Mouse (Mus musculus) lung, embryonic 16.5 days (tissue): ENCODE measurements at regions not wholly inside any gene's neighbourhood (a gene's known extent, or its start where the extent isn't known, plus 50 kb on each side); places are given as distances from the start of the nearest gene placed in this dataset.
A peak's percentile ranks its signal among the peaks of the same experiment; 100 is the strongest.
"Not testable (repeated sequence)": the region's sequence is repeated elsewhere in the genome, so short reads cannot be mapped to it uniquely, and the experiment has no call there.

ENCODE experiments used
- ATAC-seq: fragments of 200-750 bp; cut with Nextera tagmentation; 2 replicates; pipeline ENCODE4 v1.8.0; 2017; ENCODE audit warnings: low read depth, mild to moderate bottlenecking, moderate library complexity
- H3K27ac ChIP-seq: fragments of 300-500 bp; sonication (generic); 2 replicates; pipeline ENCODE4 v1.5.1; 2014; ENCODE audit warnings: mild to moderate bottlenecking, control low read depth, low read length
- H3K27me3 ChIP-seq: fragments of 300-500 bp; sonication (generic); 2 replicates; pipeline ENCODE4 v1.6.1; 2014; ENCODE audit warnings: low read depth, low read length, mixed read lengths; ENCODE audit not compliant: control insufficient read depth, insufficient read depth
- H3K36me3 ChIP-seq: fragments of 300-500 bp; sonication (generic); 2 replicates; pipeline ENCODE4 v1.6.1; 2014; ENCODE audit warnings: low read length; ENCODE audit not compliant: control insufficient read depth, insufficient read depth
- H3K4me1 ChIP-seq: fragments of 300-500 bp; sonication (generic); replicated peaks from 2 replicates; pipeline ENCODE4 v1.6.1; 2014; ENCODE audit warnings: low read length, mixed read lengths; ENCODE audit not compliant: control insufficient read depth, insufficient read depth
- H3K4me2 ChIP-seq: fragments of 300-500 bp; sonication (generic); 2 replicates; pipeline ENCODE4 v1.6.1; 2014; ENCODE audit warnings: low read depth, low read length, control low read depth
- H3K4me3 ChIP-seq: fragments of 300-500 bp; sonication (generic); 2 replicates; pipeline ENCODE4 v1.5.1; 2014; ENCODE audit warnings: mild to moderate bottlenecking, low read length, control low read depth
- H3K9ac ChIP-seq: fragments of 300-500 bp; sonication (generic); 2 replicates; pipeline ENCODE4 v1.6.1; 2014; ENCODE audit warnings: low read length, control low read depth
- H3K9me3 ChIP-seq: fragments of 300-500 bp; sonication (generic); 2 replicates; pipeline ENCODE4 v1.6.1; 2016; ENCODE audit warnings: low read length; ENCODE audit not compliant: control insufficient read depth
- WGBS: fragments of 180-500 bp; shearing (Covaris S2); extraction: QIAGEN DNeasy Blood & Tissue Kit; methylation state at CpG from one replicate; pipeline ENCODE4 v1.1.7; 2014; 5-methylcytosine and 5-hydroxymethylcytosine counted together

DNA sequence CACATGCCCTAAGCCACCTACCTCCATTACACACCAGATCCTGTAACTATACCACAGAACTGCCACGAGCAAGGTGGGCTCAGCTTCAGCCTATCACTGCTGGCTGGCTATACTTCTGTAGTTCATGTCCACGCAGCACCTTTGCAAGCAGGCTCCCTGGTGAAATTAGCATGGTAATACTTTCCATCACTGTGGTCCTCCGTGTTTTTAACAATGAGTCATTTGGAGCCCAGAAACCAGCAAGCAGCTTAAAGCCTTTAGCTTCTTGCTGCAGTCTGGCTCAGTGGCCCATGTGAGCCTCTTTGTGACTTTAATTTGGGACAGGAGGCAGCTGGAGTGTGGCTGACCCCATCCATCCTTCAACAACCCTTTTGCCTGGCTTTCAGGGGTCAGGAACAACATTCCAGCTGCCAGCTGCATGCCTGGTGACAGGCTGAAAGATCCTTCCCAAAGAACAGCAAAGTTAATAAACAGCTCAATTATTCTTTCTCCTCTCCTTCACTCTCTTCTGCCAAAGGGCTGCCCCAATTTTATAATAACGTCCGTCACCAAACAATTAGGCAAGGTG, 122.1 kb upstream of the Intu start:
- peaks cover 7% of the 10 kb centered on the region for H3K4me1 ChIP-seq
- no peak overlapping the region for H3K27ac ChIP-seq
- H3K9ac ChIP-seq: no peak overlapping the region
- H3K9me3 ChIP-seq: no peaks in the 10 kb centered on the region
- no peaks in the 10 kb centered on the region for H3K27me3 ChIP-seq
- H3K4me3 ChIP-seq: no peak overlapping the region
- H3K4me2 ChIP-seq: no peak overlapping the region
- 35% methylated on average over 5 of the region's 5 CpGs for WGBS
- H3K36me3 ChIP-seq: no peaks in the 10 kb centered on the region
- ATAC-seq: peak; percentile 88

DNA sequence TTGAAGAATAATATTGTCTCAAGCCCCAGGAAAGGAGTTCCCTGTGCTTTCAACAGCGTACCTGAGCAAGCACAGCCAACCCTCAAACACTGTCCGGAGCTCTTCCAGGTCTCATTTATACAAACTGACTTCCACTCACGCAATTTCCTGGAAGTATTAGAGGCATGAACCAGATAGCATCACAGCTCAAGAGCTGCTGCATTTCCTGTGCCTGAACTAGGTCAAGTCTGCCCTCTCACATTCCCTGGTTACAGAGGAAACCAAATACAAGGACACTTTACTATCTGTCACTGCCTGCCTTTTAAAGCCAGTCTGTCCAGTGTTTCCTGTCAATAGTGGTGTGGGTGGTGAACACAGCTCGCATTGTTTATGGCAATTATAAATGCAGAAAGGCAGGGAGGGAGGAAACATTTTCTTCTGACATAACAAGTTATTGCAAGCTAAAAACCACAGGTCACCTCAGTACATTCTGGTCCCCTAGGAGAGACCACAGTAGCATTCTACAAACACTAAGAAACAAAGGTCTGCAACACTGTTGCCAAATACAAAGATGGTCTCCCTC, 120.3 kb upstream of the Intu start:
- no peaks in the 10 kb centered on the region for H3K27me3 ChIP-seq
- WGBS: 43% methylated on average over 4 of the region's 4 CpGs
- no peaks in the 10 kb centered on the region for H3K36me3 ChIP-seq
- no peaks in the 10 kb centered on the region for H3K9me3 ChIP-seq
- no peak overlapping the region for H3K27ac ChIP-seq
- H3K9ac ChIP-seq: no peak overlapping the region
- no peak overlapping the region for H3K4me2 ChIP-seq
- H3K4me3 ChIP-seq: no peak overlapping the region
- peaks cover 7% of the 10 kb centered on the region for H3K4me1 ChIP-seq
- ATAC-seq: no peak

DNA sequence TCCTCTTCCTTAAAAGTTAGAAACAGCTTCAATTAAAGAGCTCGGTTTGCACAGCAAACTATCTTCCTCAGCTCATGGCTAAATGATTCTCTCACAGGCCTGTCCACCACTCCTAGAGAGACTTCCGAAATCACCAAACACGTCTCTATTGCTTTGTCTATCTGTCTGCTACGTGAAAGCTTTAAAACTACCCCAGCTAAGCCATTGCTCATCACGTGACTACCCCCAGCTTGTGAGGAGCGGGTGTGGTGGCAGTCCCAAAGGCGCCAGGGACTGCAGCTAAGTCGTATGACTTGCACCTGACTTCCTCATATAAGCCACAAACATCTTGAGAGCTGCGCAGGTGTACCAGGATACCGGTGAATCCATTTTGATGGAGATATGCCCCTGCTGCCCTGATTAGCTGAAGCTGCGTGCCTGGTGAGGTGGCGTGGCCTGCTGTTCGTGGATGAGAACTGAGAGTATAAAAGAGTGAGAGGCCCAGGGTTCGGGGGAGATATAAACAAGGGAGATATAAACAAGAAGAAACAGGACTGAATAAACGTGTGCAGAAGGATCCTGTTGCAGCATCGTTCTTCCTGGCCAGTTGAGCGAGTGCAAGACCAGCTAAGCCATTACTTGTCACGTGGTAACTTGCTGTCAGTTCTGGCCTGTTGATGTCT, 105.8 kb upstream of the Intu start:
- H3K9ac ChIP-seq, H3K4me1 ChIP-seq, H3K4me2 ChIP-seq, H3K9me3 ChIP-seq, H3K36me3 ChIP-seq, H3K4me3 ChIP-seq, H3K27me3 ChIP-seq, ATAC-seq, H3K27ac ChIP-seq: not testable (repeated sequence)
- 47% methylated on average over 16 of the region's 18 CpGs for WGBS

DNA sequence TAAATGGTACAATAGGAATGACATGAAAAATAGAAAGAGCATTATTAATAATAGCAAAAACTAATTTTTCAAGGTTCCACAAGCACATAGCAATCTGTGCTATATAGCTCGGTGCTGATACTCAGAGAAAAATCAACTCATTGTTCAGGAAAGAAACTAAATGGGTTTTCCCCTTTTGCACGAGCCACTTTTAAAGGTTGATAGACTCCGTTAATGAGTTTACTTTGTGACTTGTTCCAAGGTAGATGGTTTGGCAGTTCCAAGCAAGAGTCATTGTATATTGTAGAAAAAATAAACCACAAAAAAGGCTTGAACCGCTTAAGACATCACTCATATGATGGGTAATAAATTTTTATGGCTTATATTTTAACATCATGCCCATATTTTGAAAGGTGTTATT, 105.0 kb upstream of the Intu start:
- Histone ChIP-seq H3K27ac (no peak overlapping the region), H3K27me3 (no peaks in the 10 kb centered on the region), H3K9ac (no peak overlapping the region), H3K4me3 (no peak overlapping the region), H3K4me1 (no peaks in the 10 kb centered on the region), H3K9me3 (no peaks in the 10 kb centered on the region), H3K4me2 (no peak overlapping the region), H3K36me3 (no peaks in the 10 kb centered on the region)
- ATAC-seq: no peak
- WGBS: 64% methylated on average over 4 of the region's 4 CpGs

DNA sequence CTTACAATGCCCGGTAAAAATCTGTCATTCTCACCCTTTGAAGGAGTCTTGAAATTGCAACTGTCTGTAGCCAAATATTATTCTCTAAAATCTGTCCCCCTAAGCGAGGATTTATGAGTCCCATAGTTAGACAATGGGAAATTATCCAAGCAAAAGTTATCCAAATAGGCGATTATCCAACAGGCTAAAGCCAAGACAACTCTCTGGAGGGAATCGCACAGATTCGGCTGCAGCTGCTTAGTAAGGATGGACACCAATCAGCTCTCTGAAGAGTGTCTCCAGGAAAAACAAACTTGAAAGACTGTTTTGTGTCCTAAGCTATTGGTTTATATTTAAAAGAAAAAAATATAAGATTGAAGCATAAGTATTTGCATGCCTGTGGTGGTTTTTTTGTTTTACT, 103.1 kb upstream of the Intu start:
- H3K4me3 ChIP-seq: no peak overlapping the region
- H3K27me3 ChIP-seq: no peaks in the 10 kb centered on the region
- H3K9me3 ChIP-seq: no peaks in the 10 kb centered on the region
- H3K9ac ChIP-seq: no peak overlapping the region
- H3K27ac ChIP-seq: no peak overlapping the region
- H3K4me1 ChIP-seq: no peaks in the 10 kb centered on the region
- 40% methylated on average over 5 of the region's 5 CpGs for WGBS
- H3K4me2 ChIP-seq: no peak overlapping the region
- peak; percentile 54; the same call in 1 of the 2 replicates for ATAC-seq
- no peaks in the 10 kb centered on the region for H3K36me3 ChIP-seq

DNA sequence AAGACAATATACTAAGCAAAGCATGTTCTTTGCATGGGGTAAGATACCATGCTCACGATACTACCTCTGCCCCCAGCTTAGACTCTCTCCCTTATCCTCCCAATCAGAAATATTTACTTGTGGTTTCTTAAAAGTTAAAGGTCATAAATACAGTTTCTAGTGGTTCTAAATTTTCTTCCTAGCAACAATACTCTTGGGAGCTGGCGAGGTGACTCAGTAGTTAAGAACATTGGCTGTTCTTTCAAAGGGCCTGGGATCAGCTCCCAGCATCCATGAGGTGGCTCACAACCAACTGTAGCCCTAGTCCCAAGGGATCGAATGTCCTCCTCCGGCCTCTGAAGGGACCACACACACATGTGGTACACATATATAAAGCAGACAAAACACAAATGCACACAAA, 92.8 kb upstream of the Intu start:
- Histone ChIP-seq H3K4me2 (no peak overlapping the region), H3K4me3 (no peak overlapping the region), H3K36me3 (no peaks in the 10 kb centered on the region), H3K27ac (no peak overlapping the region), H3K9me3 (no peaks in the 10 kb centered on the region), H3K4me1 (no peaks in the 10 kb centered on the region; the same call in 1 of the 2 replicates), H3K27me3 (no peaks in the 10 kb centered on the region), H3K9ac (no peak overlapping the region)
- ATAC-seq: no peak
- WGBS: 90% methylated on average over 4 of the region's 4 CpGs

DNA sequence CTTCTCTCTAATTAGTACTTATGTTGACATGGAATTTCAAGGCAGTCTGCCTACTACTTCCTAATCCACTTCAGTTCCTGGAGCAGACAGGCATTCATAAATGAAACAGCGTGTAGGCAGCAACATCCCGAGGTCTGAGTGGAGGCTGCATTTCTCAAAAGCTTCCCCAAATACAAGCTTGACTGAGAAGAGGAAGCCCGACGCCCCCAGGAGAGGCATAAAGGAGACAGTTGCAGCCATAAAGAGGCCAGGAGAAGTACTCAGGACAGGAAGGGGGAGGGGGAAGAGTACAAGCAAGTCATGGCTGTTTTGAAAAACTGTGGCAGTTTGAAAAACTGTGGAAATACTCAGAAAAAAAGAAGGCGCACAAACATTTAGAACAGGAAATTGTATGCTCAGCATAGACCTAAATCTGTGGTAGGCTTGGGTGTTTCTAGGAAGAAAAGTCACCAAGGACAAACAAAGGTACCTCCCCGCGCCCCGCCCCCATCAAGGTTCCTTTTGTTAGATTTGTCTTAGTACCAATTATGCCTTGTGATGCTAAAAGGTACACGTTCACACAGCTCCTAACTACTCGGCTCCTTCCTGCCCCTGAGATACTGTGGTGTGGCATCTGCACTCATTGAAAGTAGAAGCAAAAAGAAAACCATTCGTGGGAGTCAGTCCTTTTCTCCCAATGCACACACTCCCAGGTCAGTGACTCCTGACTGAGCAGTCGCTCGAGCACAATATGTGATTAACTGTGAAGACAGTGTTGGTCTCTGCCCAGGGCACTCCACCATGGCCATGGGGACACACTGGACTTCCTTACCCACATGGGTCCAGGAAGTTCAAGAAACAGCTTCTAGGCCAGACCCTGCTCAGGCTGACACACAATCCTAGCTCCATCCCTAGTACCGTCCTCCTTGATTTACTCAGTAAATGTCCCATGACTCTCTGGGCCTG, 89.7 kb upstream of the Intu start:
- H3K27me3 ChIP-seq: no peaks in the 10 kb centered on the region
- no peaks in the 10 kb centered on the region for H3K36me3 ChIP-seq
- no peaks in the 10 kb centered on the region for H3K9me3 ChIP-seq
- no peak overlapping the region for H3K27ac ChIP-seq
- H3K4me2 ChIP-seq: no peak overlapping the region
- H3K9ac ChIP-seq: no peak overlapping the region
- peaks cover 7% of the 10 kb centered on the region for H3K4me1 ChIP-seq
- ATAC-seq: no peak
- 56% methylated on average over 14 of the region's 14 CpGs for WGBS
- no peak overlapping the region for H3K4me3 ChIP-seq

DNA sequence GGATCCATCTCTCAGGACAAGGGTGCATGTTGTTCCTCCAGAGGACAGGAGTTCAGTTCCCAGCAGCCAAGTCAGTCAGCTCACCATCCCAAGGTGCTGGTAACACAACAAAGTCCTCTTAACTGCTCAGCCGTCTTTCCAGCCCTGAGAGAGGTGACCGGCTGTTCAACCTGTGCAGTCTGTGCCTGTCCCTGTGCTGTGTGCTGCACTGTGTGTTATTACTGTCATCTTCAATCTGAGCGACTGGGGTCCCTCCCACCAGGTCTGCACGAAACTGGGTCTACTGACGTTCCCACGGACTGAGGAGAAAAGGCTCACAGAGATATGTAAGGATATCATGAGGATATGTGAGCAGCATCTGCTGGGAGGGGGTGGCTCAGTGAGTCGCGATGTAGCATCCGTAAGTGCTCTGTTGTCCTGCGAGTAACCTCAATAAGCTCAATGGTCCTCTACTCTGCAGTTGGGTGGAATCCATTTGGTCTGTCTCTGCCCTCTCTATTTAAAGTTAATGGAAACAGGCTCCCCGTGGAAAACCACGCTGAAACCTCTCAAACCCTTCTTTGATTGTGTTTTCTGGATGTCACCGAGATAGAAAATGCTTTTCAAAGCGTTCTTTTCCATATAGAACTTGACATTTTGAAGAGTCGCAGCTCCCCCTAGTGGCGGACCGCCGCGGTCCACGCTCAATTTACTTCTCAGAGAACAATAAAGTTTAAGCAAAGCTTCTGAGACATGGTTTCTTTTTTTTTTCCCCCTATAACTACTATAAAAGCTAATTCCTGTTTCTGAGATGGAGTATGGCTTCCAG, 87.1 kb upstream of the Intu start:
- H3K9ac ChIP-seq: peak overlapping the region; percentile 28
- 0 out of 2 replicates have a peak overlapping the region, but pooled peaks have one; percentile 14 for H3K4me3 ChIP-seq
- no peaks in the 10 kb centered on the region for H3K9me3 ChIP-seq

More for the DNA sequence above, 87.1 kb upstream of the Intu start:
- H3K27me3 ChIP-seq: no peaks in the 10 kb centered on the region
- ATAC-seq: peak; percentile 38; the same call in 1 of the 2 replicates
- no peak overlapping the region for H3K27ac ChIP-seq
- 28% methylated on average over 20 of the region's 20 CpGs for WGBS
- H3K4me1 ChIP-seq: peaks cover 7% of the 10 kb centered on the region
- peak overlapping the region; percentile 49 for H3K4me2 ChIP-seq
- H3K36me3 ChIP-seq: no peaks in the 10 kb centered on the region
